Mouse (Mus musculus): Measurements from ENCODE around the gene Ak1.

DNA sequence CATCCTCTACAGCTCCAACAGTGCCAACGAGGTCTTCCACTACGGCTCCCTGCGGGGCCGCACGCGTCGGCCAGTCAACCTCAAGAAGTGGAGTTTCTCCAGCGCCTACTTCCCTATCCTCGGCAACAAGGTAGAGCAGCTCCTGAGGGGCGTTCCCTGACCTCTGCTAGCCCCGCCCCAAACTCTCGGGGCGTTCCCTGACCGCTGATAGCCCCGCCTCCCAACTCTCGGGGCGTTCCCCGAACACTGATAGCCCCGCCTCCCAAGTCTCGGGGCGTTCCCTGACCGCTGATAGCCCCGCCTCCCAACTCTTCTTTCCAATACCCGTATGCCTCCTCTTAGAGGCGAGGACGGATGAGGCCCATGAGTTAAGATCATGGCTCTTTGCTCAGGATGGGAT, 9.3 kb upstream of the Ak1 start:
- TF ChIP-seq POLR2A (IDR thresholded peaks at IDR 0.05; ENCODE audit: borderline replicate concordance, control insufficient read depth, low read depth, low read length) (no peak), CTCF (IDR thresholded peaks at IDR 0.05; ENCODE audit: control insufficient read depth, insufficient read depth, low read length) (no peak)
